ENCODE assay signal across 8 mouse cellular contexts in genomic region chr2:181520936-181521227, GRCm38 (mm10). TPM values are rescaled to one million over a fixed set of nuclear protein-coding genes. Genes with fewer than 3 reads are reported as not detected.
DNase-seq lines count a peak whose midpoint lies in the region; ATAC-seq and TF ChIP-seq lines count a peak whose summit lies in the region.

No protein-coding gene starts in this region.

- under 1% methylated on average over 17 of the region's 17 CpGs for WGBS in kidney, adult 2 months
- WGBS in bone marrow, adult 2 months = under 1% methylated on average over 17 of the region's 17 CpGs
- whole genome bisulfite sequencing in hindbrain, embryonic 13.5 days = 0% methylated on average over 17 of the region's 17 CpGs
- WGBS in midbrain, embryonic 13.5 days = 0% methylated on average over 17 of the region's 17 CpGs

- H3K27ac ChIP-seq in kidney, adult 2 months (ENCODE audit: insufficient read depth, low read depth, low read length) = peak overlapping the region; percentile 93
- H3K27ac ChIP-seq in bone marrow, adult 2 months (ENCODE audit: control insufficient read depth, insufficient read depth, low read depth, low read length, poor library complexity) = peak overlapping the region; percentile 100
- H3K27ac ChIP-seq in hindbrain, embryonic 13.5 days = peak overlapping the region; percentile 98
- peak overlapping the region; percentile 98 for H3K27ac ChIP-seq in midbrain, embryonic 13.5 days

- peaks cover 22% of the 10 kb centered on the region for H3K4me1 ChIP-seq in kidney, adult 2 months (ENCODE audit: control insufficient read depth, insufficient read depth, low read length)
- H3K4me1 ChIP-seq in bone marrow, adult 2 months (ENCODE audit: control insufficient read depth, insufficient read depth, low read length) = peaks cover 2% of the 10 kb centered on the region; the same call in 1 of the 2 replicates
- H3K4me1 ChIP-seq in hindbrain, embryonic 13.5 days (replicated peaks) = peaks cover 41% of the 10 kb centered on the region
- peaks cover 41% of the 10 kb centered on the region for H3K4me1 ChIP-seq in midbrain, embryonic 13.5 days (replicated peaks)

- H3K9ac ChIP-seq in hindbrain, embryonic 13.5 days = peak overlapping the region; percentile 88
- H3K9ac ChIP-seq in midbrain, embryonic 13.5 days (replicated peaks) = peak overlapping the region; percentile 96

- no peaks in the 10 kb centered on the region for H3K27me3 ChIP-seq in kidney, adult 2 months (replicated peaks; ENCODE audit: control insufficient read depth, insufficient read depth, low read length)
- H3K27me3 ChIP-seq in hindbrain, embryonic 13.5 days = no peaks in the 10 kb centered on the region
- no peaks in the 10 kb centered on the region for H3K27me3 ChIP-seq in midbrain, embryonic 13.5 days

- no peak for DNase-seq in kidney, adult 2 months
- no peak for DNase-seq in kidney, adult 9 months
- DNase-seq in ovary, postnatal 36 days (ENCODE audit: low spot score) = no peak
- DNase-seq in cerebellum, adult 11 months = no peak
- DNase-seq in cerebellum, adult 9-10 months = no peak

- H3K9me3 ChIP-seq in hindbrain, embryonic 13.5 days = no peaks in the 10 kb centered on the region
- H3K9me3 ChIP-seq in midbrain, embryonic 13.5 days = no peaks in the 10 kb centered on the region

- no peak for TF ChIP-seq POLR2A in kidney, adult 2 months (IDR thresholded peaks at IDR 0.05; ENCODE audit: low read depth, low read length)
- TF ChIP-seq POLR2A in bone marrow, adult 2 months (IDR thresholded peaks at IDR 0.05; ENCODE audit: borderline replicate concordance, control insufficient read depth, low read depth, low read length) = no peak

- peak overlapping the region; percentile 87 for H3K4me3 ChIP-seq in kidney, adult 2 months (ENCODE audit: insufficient read depth, low read depth, low read length)
- H3K4me3 ChIP-seq in bone marrow, adult 2 months (replicated peaks; ENCODE audit: control insufficient read depth, low read depth, low read length) = peak overlapping the region; percentile 81
- peak overlapping the region; percentile 70 for H3K4me3 ChIP-seq in hindbrain, embryonic 13.5 days
- peak overlapping the region; percentile 96 for H3K4me3 ChIP-seq in midbrain, embryonic 13.5 days (replicated peaks)

- no peaks in the 10 kb centered on the region; the same call in 1 of the 2 replicates for H3K36me3 ChIP-seq in kidney, adult 2 months (ENCODE audit: control insufficient read depth, insufficient read depth, low read length)
- H3K36me3 ChIP-seq in hindbrain, embryonic 13.5 days = peaks cover 19% of the 10 kb centered on the region
- H3K36me3 ChIP-seq in midbrain, embryonic 13.5 days = peaks cover 18% of the 10 kb centered on the region

- no peak for ATAC-seq in hindbrain, embryonic 13.5 days (ENCODE audit: low FRiP score)
- no peak for ATAC-seq in midbrain, embryonic 13.5 days

- peak overlapping the region; percentile 81 for H3K4me2 ChIP-seq in hindbrain, embryonic 13.5 days
- H3K4me2 ChIP-seq in midbrain, embryonic 13.5 days (replicated peaks) = peak overlapping the region; percentile 62

- no peak for TF ChIP-seq CTCF in kidney, adult 2 months (conservative IDR thresholded peaks at IDR 0.05; ENCODE audit: insufficient read depth, insufficient read length, low read depth, low read length)
- TF ChIP-seq CTCF in bone marrow, adult 2 months (IDR thresholded peaks at IDR 0.05; ENCODE audit: control insufficient read depth, insufficient read depth, low read length) = no peak

RNA-seq across cellular contexts. Expression of gene Dnajc5, which starts 0.6 kb away (rescaled TPM):
- polyA plus RNA-seq in kidney, adult 2 months (2012; rRNA removed) = 55.5 and 65.1 TPM in 2 replicates
- 24.4 and 43.8 TPM in 2 replicates for polyA plus RNA-seq in bone marrow, adult 2 months (2011; ENCODE audit: insufficient read depth, insufficient read length, low replicate concordance, missing spikeins)
- polyA plus RNA-seq in hindbrain, embryonic 13.5 days (2015; fragmentation: Nextera tagmentation; extraction: Ambion mirVana) = 206 and 217 TPM in 2 replicates
- 198 and 209 TPM in 2 replicates for polyA plus RNA-seq in midbrain, embryonic 13.5 days (2015; fragmentation: Nextera tagmentation; extraction: Ambion mirVana)

RNA-seq across cellular contexts. Expression of gene Tpd52l2, which starts 23.9 kb away (rescaled TPM):
- polyA plus RNA-seq in kidney, adult 2 months (2012; rRNA removed) = 35.2 and 41.5 TPM in 2 replicates
- polyA plus RNA-seq in bone marrow, adult 2 months (2011; ENCODE audit: insufficient read depth, insufficient read length, low replicate concordance, missing spikeins) = 27.0 and 32.9 TPM in 2 replicates
- 116 and 121 TPM in 2 replicates for polyA plus RNA-seq in hindbrain, embryonic 13.5 days (2015; fragmentation: Nextera tagmentation; extraction: Ambion mirVana)
- 116 and 121 TPM in 2 replicates for polyA plus RNA-seq in midbrain, embryonic 13.5 days (2015; fragmentation: Nextera tagmentation; extraction: Ambion mirVana)

RNA-seq across cellular contexts. Expression of gene Abhd16b, which starts 27.9 kb away (rescaled TPM):
- polyA plus RNA-seq in kidney, adult 2 months (2012; rRNA removed) = not detected in 2 replicates
- polyA plus RNA-seq in bone marrow, adult 2 months (2011; ENCODE audit: insufficient read depth, insufficient read length, low replicate concordance, missing spikeins) = not detected in 2 replicates
- polyA plus RNA-seq in hindbrain, embryonic 13.5 days (2015; fragmentation: Nextera tagmentation; extraction: Ambion mirVana) = 0.10 TPM in 1 of 2 replicates, not detected in the other
- not detected in 2 replicates for polyA plus RNA-seq in midbrain, embryonic 13.5 days (2015; fragmentation: Nextera tagmentation; extraction: Ambion mirVana)
